Mouse (Mus musculus) bone marrow, adult 2 months (tissue): Measurements from ENCODE around the gene Med13l.

Source experiments
- CTCF ChIP-seq: fragments of 200-500 bp; IDR thresholded peaks from 2 replicates; pipeline ENCODE4 v1.5.1; 2011; ENCODE audit warnings: low read length, control low read depth; ENCODE audit not compliant: control insufficient read depth, insufficient read depth
- POLR2A ChIP-seq: fragments of 200-500 bp; IDR thresholded peaks from 2 replicates; pipeline ENCODE4 v1.6.1; 2011; ENCODE audit warnings: low read depth, mild to moderate bottlenecking, control low read depth, low read length, borderline replicate concordance; ENCODE audit not compliant: control insufficient read depth

DNA sequence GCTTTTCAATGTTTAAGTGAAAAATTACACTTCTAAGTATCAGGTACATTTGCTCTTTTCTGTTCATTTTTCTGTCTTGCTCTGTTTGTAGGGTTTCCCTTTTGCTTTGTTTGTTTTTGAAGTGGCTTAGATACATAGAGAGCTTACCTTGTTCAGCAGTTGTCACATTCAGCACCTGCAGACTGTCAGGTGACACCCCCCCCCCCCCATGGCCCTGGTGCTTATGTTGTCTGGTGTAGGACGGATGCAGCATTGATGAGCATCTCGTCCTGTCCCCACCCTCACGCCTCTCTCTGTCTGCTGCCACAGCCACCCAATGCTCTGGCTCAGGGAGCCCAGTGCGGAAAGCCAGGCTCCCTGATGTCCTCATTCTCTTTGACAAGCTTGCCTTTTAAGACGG, 101.3 kb downstream of the Med13l start:
- TF ChIP-seq CTCF (no peak), POLR2A (no peak)
